Mouse (Mus musculus): ENCODE data around the gene Zfp398. TPM values are rescaled to one million over a fixed set of nuclear protein-coding genes. Genes with fewer than 3 reads are reported as not detected.

Gene Zfp398
- polyA plus RNA-seq, 1 experiment: 0.04 TPM

DNA sequence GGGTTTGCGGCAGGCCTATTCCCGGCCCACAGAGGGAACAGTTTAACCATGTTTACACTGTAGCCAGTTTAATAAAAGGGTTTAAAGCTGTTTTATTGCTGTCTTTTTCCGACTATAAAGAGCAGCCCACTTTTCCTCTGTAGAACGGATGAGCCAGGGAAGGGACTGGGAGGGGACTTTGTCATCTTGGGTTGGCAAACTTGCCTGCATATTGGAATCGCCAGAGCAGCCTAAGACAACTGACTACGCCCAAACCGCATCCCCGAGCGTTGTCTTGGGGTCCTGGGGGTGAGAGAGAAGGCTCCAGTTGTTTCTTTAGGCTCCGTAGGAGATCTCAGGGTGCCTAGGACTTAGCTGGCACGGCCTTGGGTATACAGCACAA, 42.7 kb downstream of the Zfp398 start:
- Histone ChIP-seq H3K4me1 (ENCODE audit: control insufficient read depth) (peaks cover 33% of the 10 kb centered on the region), H3K27me3 (ENCODE audit: control insufficient read depth) (no peaks in the 10 kb centered on the region), H3K4me3 (replicated peaks) (peak overlapping the region; percentile 85), H3K36me3 (ENCODE audit: control insufficient read depth) (peaks cover 29% of the 10 kb centered on the region), H3K9me3 (ENCODE audit: control insufficient read depth, low read length) (no peaks in the 10 kb centered on the region)
- no peak for TF ChIP-seq TAL1 (IDR thresholded peaks at IDR 0.05; ENCODE audit: low read length)
- TF ChIP-seq GATA1 (IDR thresholded peaks at IDR 0.05; ENCODE audit: low read length): no peak

- Histone ChIP-seq H3K9me3 (ENCODE audit: control insufficient read depth, low read length) (no peaks in the 10 kb centered on the region), H3K36me3 (ENCODE audit: control insufficient read depth) (peaks cover 33% of the 10 kb centered on the region), H3K27me3 (ENCODE audit: control insufficient read depth) (no peaks in the 10 kb centered on the region), H3K4me3 (replicated peaks) (peak overlapping the region; percentile 85), H3K4me1 (ENCODE audit: control insufficient read depth) (peaks cover 33% of the 10 kb centered on the region)
- no peak for TF ChIP-seq GATA1 (IDR thresholded peaks at IDR 0.05; ENCODE audit: low read length)
- no peak for TF ChIP-seq TAL1 (IDR thresholded peaks at IDR 0.05; ENCODE audit: low read length)
Observed at GRCm38 (mm10) chr6:47878593-47878992, 43.1 kb downstream of the Zfp398 start.

DNA sequence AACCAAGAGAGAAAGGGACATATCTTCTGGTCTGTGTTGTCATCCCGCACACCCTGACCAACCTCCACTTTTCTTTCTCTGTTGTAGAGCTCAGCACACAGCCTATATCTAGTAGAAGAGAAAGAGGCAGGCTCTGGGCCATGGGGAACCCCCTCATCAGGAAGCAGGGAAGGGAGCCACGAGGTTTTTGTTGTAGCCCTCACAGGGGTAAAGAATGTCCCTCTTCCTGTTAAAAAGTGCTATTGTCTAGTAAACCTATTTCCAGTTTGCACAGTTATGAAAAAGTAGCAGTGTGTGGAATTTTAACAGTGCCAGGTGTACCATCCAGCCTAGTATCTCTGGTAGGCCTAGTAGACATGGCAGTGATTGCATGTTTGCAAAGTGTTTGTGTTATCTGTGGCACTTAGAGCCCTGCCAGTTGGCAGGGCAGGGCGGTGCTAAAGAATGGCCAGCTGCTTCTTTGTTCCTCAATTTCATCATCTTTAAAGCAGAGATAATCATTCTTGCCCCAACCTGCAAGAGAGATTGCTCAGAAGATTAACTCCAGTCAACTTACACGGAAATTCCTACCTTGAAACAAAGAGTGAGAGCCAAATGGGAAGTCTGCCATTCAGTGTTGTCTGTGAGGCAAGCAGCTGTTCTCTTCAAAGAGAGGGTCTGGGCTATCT, 43.7 kb downstream of the Zfp398 start:
- Histone ChIP-seq H3K4me1 (ENCODE audit: control insufficient read depth) (peaks cover 33% of the 10 kb centered on the region), H3K36me3 (ENCODE audit: control insufficient read depth) (peaks cover 37% of the 10 kb centered on the region), H3K9me3 (ENCODE audit: control insufficient read depth, low read length) (no peaks in the 10 kb centered on the region), H3K4me3 (replicated peaks) (peak overlapping the region; percentile 85), H3K27me3 (ENCODE audit: control insufficient read depth) (no peaks in the 10 kb centered on the region)
- TF ChIP-seq GATA1 (IDR thresholded peaks at IDR 0.05; ENCODE audit: low read length) (no peak), TAL1 (IDR thresholded peaks at IDR 0.05; ENCODE audit: low read length) (no peak)

- Histone ChIP-seq H3K4me1 (ENCODE audit: control insufficient read depth) (peaks cover 33% of the 10 kb centered on the region), H3K4me3 (replicated peaks) (no peak overlapping the region), H3K9me3 (ENCODE audit: control insufficient read depth, low read length) (no peaks in the 10 kb centered on the region), H3K27me3 (ENCODE audit: control insufficient read depth) (no peaks in the 10 kb centered on the region), H3K36me3 (ENCODE audit: control insufficient read depth) (peaks cover 40% of the 10 kb centered on the region)
- TF ChIP-seq GATA1 (IDR thresholded peaks at IDR 0.05; ENCODE audit: low read length) (no peak), TAL1 (IDR thresholded peaks at IDR 0.05; ENCODE audit: low read length) (no peak)
Observed at GRCm38 (mm10) chr6:47880166-47880565, 44.7 kb downstream of the Zfp398 start.

DNA sequence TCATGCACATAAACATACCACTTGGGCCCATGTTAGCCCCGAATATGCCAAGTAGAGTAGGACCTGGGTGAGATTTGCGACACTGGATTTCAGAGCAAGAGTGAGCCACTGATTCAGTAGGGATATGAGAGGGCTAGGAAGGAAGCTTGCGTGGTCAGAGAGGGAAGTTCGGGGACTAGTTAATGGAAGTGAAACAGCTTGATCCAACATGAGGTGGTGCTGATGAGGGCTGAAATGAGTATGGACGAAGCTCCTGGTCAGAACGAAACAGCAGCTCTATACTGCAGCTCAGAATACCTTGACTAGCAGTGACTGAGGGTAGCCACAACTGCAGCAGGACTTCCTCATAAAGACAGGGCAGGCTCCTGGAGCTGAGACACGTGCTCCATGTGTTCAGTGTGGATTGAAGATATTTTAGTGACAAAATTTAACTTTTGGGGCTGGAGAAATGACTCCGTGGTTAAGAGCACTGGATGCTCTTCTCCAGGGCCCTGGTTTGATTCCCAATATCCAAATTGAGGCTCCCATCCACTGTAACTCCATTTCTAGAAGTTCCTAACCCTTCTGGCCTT, 53.4 kb downstream of the Zfp398 start:
- peaks cover 57% of the 10 kb centered on the region for H3K36me3 ChIP-seq (ENCODE audit: control insufficient read depth)

GRCm38 (mm10) chr6:47899416-47899815, 64.0 kb downstream of the Zfp398 start:
- Histone ChIP-seq H3K36me3 (ENCODE audit: control insufficient read depth) (peaks cover 41% of the 10 kb centered on the region), H3K4me1 (ENCODE audit: control insufficient read depth) (no peaks in the 10 kb centered on the region), H3K27me3 (ENCODE audit: control insufficient read depth) (no peaks in the 10 kb centered on the region), H3K9me3 (ENCODE audit: control insufficient read depth, low read length) (peaks cover 3% of the 10 kb centered on the region), H3K4me3 (replicated peaks) (no peak overlapping the region)
- TF ChIP-seq TAL1 (IDR thresholded peaks at IDR 0.05; ENCODE audit: low read length) (no peak), GATA1 (IDR thresholded peaks at IDR 0.05; ENCODE audit: low read length) (no peak)

More for the DNA sequence above, 53.4 kb downstream of the Zfp398 start:
- Histone ChIP-seq H3K4me3 (replicated peaks) (no peak overlapping the region), H3K27me3 (ENCODE audit: control insufficient read depth) (no peaks in the 10 kb centered on the region), H3K9me3 (ENCODE audit: control insufficient read depth, low read length) (no peaks in the 10 kb centered on the region), H3K4me1 (ENCODE audit: control insufficient read depth) (no peaks in the 10 kb centered on the region)
- TF ChIP-seq GATA1 (IDR thresholded peaks at IDR 0.05; ENCODE audit: low read length) (no peak), TAL1 (IDR thresholded peaks at IDR 0.05; ENCODE audit: low read length) (no peak)

DNA sequence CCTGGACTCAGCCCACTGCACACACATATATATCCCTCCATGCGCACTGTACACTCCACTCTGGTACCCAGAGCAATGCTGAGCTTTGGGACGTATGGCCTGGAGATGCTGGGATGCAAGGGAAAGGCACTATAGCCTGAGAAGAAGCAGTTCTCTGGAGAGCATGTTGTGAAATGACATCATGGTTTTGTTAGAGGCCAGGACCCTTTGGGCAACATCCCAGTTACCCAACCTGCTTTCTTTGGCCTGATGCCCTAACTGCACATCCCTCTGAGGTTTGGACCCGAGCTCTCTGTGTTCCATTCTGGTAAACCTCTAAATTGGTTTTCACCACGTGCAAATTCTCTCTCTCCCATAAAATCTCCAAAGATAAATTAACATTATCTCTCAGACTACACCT, 68.1 kb downstream of the Zfp398 start:
- no peak for TF ChIP-seq TAL1 (IDR thresholded peaks at IDR 0.05; ENCODE audit: low read length)
- no peak for TF ChIP-seq GATA1 (IDR thresholded peaks at IDR 0.05; ENCODE audit: low read length)
- no peak overlapping the region for H3K4me3 ChIP-seq (replicated peaks)
- H3K36me3 ChIP-seq (ENCODE audit: control insufficient read depth): peaks cover 60% of the 10 kb centered on the region
- H3K27me3 ChIP-seq (ENCODE audit: control insufficient read depth): no peaks in the 10 kb centered on the region; the same call in 1 of the 2 replicates
- H3K4me1 ChIP-seq (ENCODE audit: control insufficient read depth): no peaks in the 10 kb centered on the region
- peaks cover 16% of the 10 kb centered on the region for H3K9me3 ChIP-seq (ENCODE audit: control insufficient read depth, low read length)

DNA sequence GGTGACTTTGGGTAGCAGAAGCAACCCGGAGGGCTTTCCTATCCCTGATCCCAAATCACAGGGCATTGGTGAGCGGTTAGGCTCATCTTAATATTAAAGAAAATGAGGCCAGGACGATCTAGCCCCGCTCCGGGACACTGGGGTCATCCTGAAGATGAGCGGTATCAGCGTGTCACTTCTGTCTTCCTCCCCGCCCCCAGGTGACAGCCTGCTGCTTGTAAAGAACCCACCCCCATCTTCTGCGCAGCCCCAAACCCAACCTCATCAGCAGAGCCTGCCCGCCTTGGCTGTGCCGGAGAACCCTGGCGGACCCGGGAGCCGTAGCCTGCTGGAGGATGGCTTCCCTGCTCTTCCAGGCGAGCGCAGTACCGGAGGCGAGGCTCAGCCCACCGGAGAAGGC, 68.9 kb downstream of the Zfp398 start:
- H3K9me3 ChIP-seq (ENCODE audit: control insufficient read depth, low read length): peaks cover 16% of the 10 kb centered on the region
- H3K4me1 ChIP-seq (ENCODE audit: control insufficient read depth): no peaks in the 10 kb centered on the region
- TF ChIP-seq TAL1 (IDR thresholded peaks at IDR 0.05; ENCODE audit: low read length) (no peak), GATA1 (IDR thresholded peaks at IDR 0.05; ENCODE audit: low read length) (no peak)
- H3K36me3 ChIP-seq (ENCODE audit: control insufficient read depth): peaks cover 57% of the 10 kb centered on the region
- no peak overlapping the region for H3K4me3 ChIP-seq (replicated peaks)
- no peaks in the 10 kb centered on the region; the same call in 1 of the 2 replicates for H3K27me3 ChIP-seq (ENCODE audit: control insufficient read depth)

GRCm38 (mm10) chr6:47904917-47905695, 69.6 kb downstream of the Zfp398 start:
- Histone ChIP-seq H3K36me3 (ENCODE audit: control insufficient read depth) (peaks cover 55% of the 10 kb centered on the region), H3K27me3 (ENCODE audit: control insufficient read depth) (no peaks in the 10 kb centered on the region; the same call in 1 of the 2 replicates), H3K4me1 (ENCODE audit: control insufficient read depth) (no peaks in the 10 kb centered on the region), H3K4me3 (replicated peaks) (no peak overlapping the region), H3K9me3 (ENCODE audit: control insufficient read depth, low read length) (peaks cover 16% of the 10 kb centered on the region)
- TF ChIP-seq TAL1 (IDR thresholded peaks at IDR 0.05; ENCODE audit: low read length): no peak
- no peak for TF ChIP-seq GATA1 (IDR thresholded peaks at IDR 0.05; ENCODE audit: low read length)

Data from erythroblast, embryonic 14.5 days (primary cell).